Mouse (Mus musculus) neural tube, embryonic 14.5 days (tissue): ENCODE measurements around the gene Kctd12b. TPM values are rescaled to one million over a fixed set of nuclear protein-coding genes. Genes with fewer than 3 reads are reported as not detected.

Experiments
- ATAC-seq: fragments of 200-750 bp; cut with Nextera tagmentation; 2 replicates; pipeline ENCODE4 v1.8.0; 2017; ENCODE audit warnings: low read depth, mild to moderate bottlenecking, moderate TSS enrichment, moderate library complexity
- H3K27ac ChIP-seq: fragments of 300-500 bp; sonication (generic); 2 replicates; pipeline ENCODE4 v1.5.1; 2014; ENCODE audit warnings: low read depth, mild to moderate bottlenecking, control low read depth, low read length, moderate library complexity, mixed read lengths
- H3K27me3 ChIP-seq: fragments of 300-500 bp; sonication (generic); 2 replicates; pipeline ENCODE4 v1.6.1; 2014; ENCODE audit warnings: low read length; ENCODE audit not compliant: control insufficient read depth, insufficient read depth
- H3K36me3 ChIP-seq: fragments of 300-500 bp; sonication (generic); 2 replicates; pipeline ENCODE4 v1.6.1; 2014; ENCODE audit warnings: low read length, mixed read lengths; ENCODE audit not compliant: control insufficient read depth, insufficient read depth
- H3K4me1 ChIP-seq: fragments of 300-500 bp; sonication (generic); 2 replicates; pipeline ENCODE4 v1.6.1; 2014; ENCODE audit warnings: low read length; ENCODE audit not compliant: control insufficient read depth, insufficient read depth
- H3K4me2 ChIP-seq: fragments of 300-500 bp; sonication (generic); 2 replicates; pipeline ENCODE4 v1.6.1; 2014; ENCODE audit warnings: mild to moderate bottlenecking, low read depth, low read length, control low read depth
- H3K4me3 ChIP-seq: fragments of 300-500 bp; sonication (generic); 2 replicates; pipeline ENCODE4 v1.5.1; 2014; ENCODE audit warnings: low read depth, low read length, control low read depth, mixed read lengths
- H3K9ac ChIP-seq: fragments of 300-500 bp; sonication (generic); replicated peaks from 2 replicates; pipeline ENCODE4 v1.6.1; 2014; ENCODE audit warnings: low read depth, mild to moderate bottlenecking, control low read depth, low read length, mixed read lengths
- H3K9me3 ChIP-seq: fragments of 300-500 bp; sonication (generic); 2 replicates; pipeline ENCODE4 v1.6.1; 2016; ENCODE audit warnings: low read length; ENCODE audit not compliant: control insufficient read depth
- WGBS: fragments of 180-500 bp; shearing (Covaris S2); extraction: QIAGEN DNeasy Blood & Tissue Kit; methylation state at CpG from one replicate; pipeline ENCODE4 v1.1.7; 2014; 5-methylcytosine and 5-hydroxymethylcytosine counted together
- polyA plus RNA-seq: library from polyadenylated mRNA; unstranded; fragments of >200 nt; fragmentation: Nextera tagmentation; extraction: Ambion mirVana; gene quantifications from 2 replicates; pipeline ENCODE4 v1.2.1, GENCODE M21; 2014

Gene Kctd12b
- polyA plus RNA-seq: 1.8 and 3.1 TPM in 2 replicates

GRCm38 (mm10) chrX:153695782-153696395, at the start of gene Kctd12b:
Gene Kctd12b, minus strand, starts transcription at chrX:153696391.
- H3K4me2 ChIP-seq: peak within 1 kb of the TSS; percentile 24; the same call in 1 of the 2 replicates
- H3K4me3 ChIP-seq: peak within 1 kb of the TSS; percentile 20; the same call in 1 of the 2 replicates
- H3K9ac ChIP-seq: no peak within 1 kb of the TSS
- ATAC-seq: no peak
- no peaks in the 10 kb centered on the region for H3K36me3 ChIP-seq
- H3K27me3 ChIP-seq: no peaks in the 10 kb centered on the region
- no peaks in the 10 kb centered on the region for H3K9me3 ChIP-seq
- no peaks in the 10 kb centered on the region for H3K4me1 ChIP-seq
- WGBS: 24% methylated on average over 11 of the region's 11 CpGs
- H3K27ac ChIP-seq: no peak within 1 kb of the TSS

GRCm38 (mm10) chrX:153742493-153742892, 46.3 kb upstream of the Kctd12b start:
- H3K4me1 ChIP-seq: no peaks in the 10 kb centered on the region
- H3K9ac ChIP-seq: no peak overlapping the region
- no peaks in the 10 kb centered on the region for H3K27me3 ChIP-seq
- no peak overlapping the region for H3K27ac ChIP-seq
- H3K9me3 ChIP-seq: no peaks in the 10 kb centered on the region
- ATAC-seq: no peak
- H3K4me3 ChIP-seq: no peak overlapping the region
- 92% methylated on average over 3 of the region's 3 CpGs for WGBS
- H3K36me3 ChIP-seq: no peaks in the 10 kb centered on the region
- no peak overlapping the region for H3K4me2 ChIP-seq

GRCm38 (mm10) chrX:153735697-153736096, 39.5 kb upstream of the Kctd12b start:
- Histone ChIP-seq H3K4me2 (no peak overlapping the region), H3K9ac (no peak overlapping the region), H3K27me3 (no peaks in the 10 kb centered on the region), H3K4me3 (no peak overlapping the region), H3K9me3 (no peaks in the 10 kb centered on the region), H3K27ac (no peak overlapping the region), H3K4me1 (no peaks in the 10 kb centered on the region), H3K36me3 (no peaks in the 10 kb centered on the region)
- ATAC-seq: no peak
- 77% methylated on average over 4 of the region's 4 CpGs for WGBS

GRCm38 (mm10) chrX:153724400-153724799, 28.2 kb upstream of the Kctd12b start:
- Histone ChIP-seq H3K4me1 (no peaks in the 10 kb centered on the region), H3K27ac (no peak overlapping the region), H3K27me3 (no peaks in the 10 kb centered on the region), H3K9me3 (no peaks in the 10 kb centered on the region), H3K36me3 (no peaks in the 10 kb centered on the region), H3K4me3 (peak overlapping the region; percentile 44), H3K9ac (no peak overlapping the region), H3K4me2 (peak overlapping the region; percentile 55)
- WGBS: 27% methylated on average over 3 of the region's 3 CpGs
- ATAC-seq: no peak; the same call in 1 of the 2 replicates

DNA sequence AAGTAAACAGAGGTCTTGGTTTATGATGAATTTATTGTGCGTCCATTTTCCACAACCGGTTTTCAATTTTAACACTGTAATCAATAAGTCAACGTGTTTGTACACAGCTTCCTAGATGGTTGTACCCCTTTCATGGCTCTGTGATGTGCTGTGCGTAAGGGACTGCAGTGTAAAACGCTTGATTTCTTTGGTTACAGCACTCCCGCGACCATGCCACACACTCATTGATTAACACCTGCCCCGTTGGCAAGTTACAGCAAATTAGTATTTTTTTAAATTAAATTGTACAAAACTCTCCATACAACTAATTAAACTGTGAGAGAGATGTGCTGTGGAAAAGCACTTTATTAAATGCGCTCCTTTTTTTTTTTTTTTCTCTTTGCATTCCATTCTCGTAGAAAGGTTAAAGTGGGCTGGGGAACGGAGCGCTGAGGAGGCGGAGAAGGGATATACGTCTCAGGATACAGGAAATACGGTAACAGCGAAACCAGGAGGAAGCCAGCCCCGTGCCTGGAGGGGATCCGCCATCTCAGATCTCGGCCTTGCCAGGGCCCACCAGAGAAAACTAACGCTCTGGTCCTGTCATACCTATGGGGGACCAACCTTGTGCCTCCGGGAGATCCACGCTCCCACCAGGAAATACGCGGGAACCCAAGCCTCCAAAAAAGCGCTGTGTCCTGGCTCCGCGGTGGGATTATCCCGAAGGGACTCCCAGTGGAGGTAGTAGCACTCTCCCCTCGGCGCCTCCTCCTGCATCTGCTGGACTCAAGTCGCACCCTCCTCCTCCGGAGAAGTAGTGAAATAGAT, 27.1 kb upstream of the Kctd12b start, which contains the start of gene Nbdy:
Nbdy (plus strand) TSS at position 481 of the 807 bp plus-strand sequence.
- Histone ChIP-seq H3K4me3 (peak within 1 kb of the TSS; percentile 44), H3K9me3 (no peaks in the 10 kb centered on the region), H3K9ac (peak within 1 kb of the TSS; percentile 45; the same call in 1 of the 2 replicates), H3K27ac (peak within 1 kb of the TSS; percentile 78), H3K36me3 (no peaks in the 10 kb centered on the region), H3K4me2 (peak within 1 kb of the TSS; percentile 55), H3K4me1 (no peaks in the 10 kb centered on the region), H3K27me3 (no peaks in the 10 kb centered on the region)
- ATAC-seq: peak; percentile 95
- WGBS: 8% methylated on average over 29 of the region's 32 CpGs

GRCm38 (mm10) chrX:153719602-153720001, 23.4 kb upstream of the Kctd12b start:
- H3K9me3 ChIP-seq: no peaks in the 10 kb centered on the region
- H3K4me3 ChIP-seq: no peak overlapping the region
- no peaks in the 10 kb centered on the region for H3K27me3 ChIP-seq
- no peak for ATAC-seq
- H3K4me2 ChIP-seq: no peak overlapping the region
- H3K4me1 ChIP-seq: no peaks in the 10 kb centered on the region
- no peak overlapping the region for H3K9ac ChIP-seq
- WGBS: 25% methylated on average over 4 of the region's 4 CpGs
- H3K27ac ChIP-seq: no peak overlapping the region
- H3K36me3 ChIP-seq: no peaks in the 10 kb centered on the region

GRCm38 (mm10) chrX:153716716-153717115, 20.5 kb upstream of the Kctd12b start:
- H3K4me1 ChIP-seq: no peaks in the 10 kb centered on the region
- 77% methylated on average over 2 of the region's 2 CpGs for WGBS
- H3K9me3 ChIP-seq: no peaks in the 10 kb centered on the region
- no peak for ATAC-seq
- no peak overlapping the region for H3K27ac ChIP-seq
- H3K36me3 ChIP-seq: no peaks in the 10 kb centered on the region
- H3K9ac ChIP-seq: no peak overlapping the region
- no peak overlapping the region for H3K4me2 ChIP-seq
- no peaks in the 10 kb centered on the region for H3K27me3 ChIP-seq
- no peak overlapping the region for H3K4me3 ChIP-seq

GRCm38 (mm10) chrX:153707735-153708134, 11.5 kb upstream of the Kctd12b start:
- H3K4me2 ChIP-seq: no peak overlapping the region
- peak; percentile 60; the same call in 1 of the 2 replicates for ATAC-seq
- no peaks in the 10 kb centered on the region for H3K27me3 ChIP-seq
- no peak overlapping the region for H3K9ac ChIP-seq
- H3K4me1 ChIP-seq: no peaks in the 10 kb centered on the region
- H3K36me3 ChIP-seq: no peaks in the 10 kb centered on the region
- 41% methylated on average over 4 of the region's 4 CpGs for WGBS
- no peak overlapping the region for H3K27ac ChIP-seq
- H3K4me3 ChIP-seq: no peak overlapping the region
- H3K9me3 ChIP-seq: no peaks in the 10 kb centered on the region

- Histone ChIP-seq H3K4me1 (no peaks in the 10 kb centered on the region), H3K4me3 (no peak overlapping the region), H3K36me3 (no peaks in the 10 kb centered on the region), H3K27me3 (no peaks in the 10 kb centered on the region), H3K9me3 (no peaks in the 10 kb centered on the region), H3K27ac (no peak overlapping the region), H3K4me2 (no peak overlapping the region), H3K9ac (no peak overlapping the region)
- ATAC-seq: no peak
- WGBS: 85% methylated on average over 3 of the region's 3 CpGs
These were observed 4.3 kb upstream of the Kctd12b start for GRCm38 (mm10) chrX:153700463-153700862.
